Mouse (Mus musculus): ENCODE measurements around the gene Nin. TPM values are rescaled to one million over a fixed set of nuclear protein-coding genes. Genes with fewer than 3 reads are reported as not detected.

Gene Nin
- total and polyA plus RNA-seq, 3 experiments = 48.4 to 49.1 TPM; not detected in 1

DNA sequence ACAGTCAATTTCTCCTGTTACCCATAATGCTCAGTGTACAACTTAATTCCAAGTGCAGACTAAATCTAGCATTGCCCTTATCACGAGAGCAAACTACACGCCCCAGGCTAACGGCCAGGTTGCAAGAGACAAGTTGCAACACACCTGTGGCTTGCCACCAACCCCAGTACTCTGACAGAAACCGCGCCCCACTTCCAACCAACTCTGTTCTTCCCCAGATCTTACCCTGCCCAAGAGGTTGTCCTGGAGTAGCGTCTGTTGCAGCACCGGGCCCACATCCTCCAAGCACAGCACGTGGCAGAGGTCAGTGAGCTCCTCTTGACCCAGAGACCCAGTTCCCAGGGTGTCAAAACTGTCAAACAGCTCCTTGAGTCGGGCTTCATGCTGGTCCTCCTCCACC lies 11.1 kb downstream of the Nin start:
- H3K9me3 ChIP-seq (replicated peaks; ENCODE audit: insufficient read depth, low read length) = no peaks in the 10 kb centered on the region
- H3K9ac ChIP-seq (ENCODE audit: control insufficient read depth, low read depth, low read length, poor library complexity, severe bottlenecking) = no peak overlapping the region
- peaks cover 2 to 13% of the 10 kb centered on the region in 2 experiments for H3K36me3 ChIP-seq (ENCODE audit: control insufficient read depth in 1 of 2, insufficient read depth in 2 of 2, low read length in 2 of 2)
- no peaks in the 10 kb centered on the region for H3K27me3 ChIP-seq (ENCODE audit: control insufficient read depth in 1 of 2, insufficient read depth in 2 of 2, low read length in 2 of 2)
- H3K27ac ChIP-seq (ENCODE audit: control insufficient read depth, low read depth, low read length) = no peak overlapping the region
- TF ChIP-seq POLR2A (IDR thresholded peaks at IDR 0.05; ENCODE audit: control insufficient read depth in 1 of 2, insufficient read depth in 1 of 2, low read depth in 1 of 2, low read length in 2 of 2, poor library complexity in 1 of 2) (no peak), TAL1 (IDR thresholded peaks at IDR 0.05; ENCODE audit: low read length) (no peak), TBP (IDR thresholded peaks at IDR 0.05; ENCODE audit: low read depth, low read length) (no peak)
- DNase-seq (ENCODE audit: low read depth, low spot score) = no peak
- H3K4me3 ChIP-seq (ENCODE audit: control insufficient read depth in 1 of 2, insufficient read depth in 1 of 2, low read depth in 2 of 2, low read length in 2 of 2) = no peak overlapping the region
- peaks cover 3 to 13% of the 10 kb centered on the region in 2 experiments for H3K4me1 ChIP-seq (ENCODE audit: control insufficient read depth in 1 of 2, insufficient read depth in 2 of 2, low read length in 2 of 2)
- peaks cover 32% of the 10 kb centered on the region for H3K79me2 ChIP-seq (ENCODE audit: control insufficient read depth, insufficient read depth, low read length, poor library complexity)

DNA sequence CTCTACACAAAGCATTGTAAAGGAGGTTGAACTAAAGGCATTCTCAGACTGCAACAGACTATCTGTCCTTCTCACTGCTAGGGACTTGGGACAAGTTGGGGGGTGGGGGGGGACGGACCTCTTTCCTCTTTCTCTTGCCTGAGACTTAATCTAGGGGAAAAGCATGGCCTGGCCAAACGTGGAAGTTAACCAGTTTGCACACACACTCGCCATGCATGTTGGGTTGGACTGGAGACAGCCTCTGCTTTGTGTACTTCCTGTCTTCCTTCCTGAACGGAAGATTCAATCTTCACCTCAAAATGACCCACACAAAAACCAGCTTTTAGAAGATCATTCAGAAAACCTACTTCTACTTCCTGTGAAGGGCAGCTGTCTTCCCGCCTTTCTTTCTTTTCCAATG lies 11.7 kb downstream of the Nin start:
- Histone ChIP-seq H3K4me3 (ENCODE audit: control insufficient read depth in 1 of 2, insufficient read depth in 1 of 2, low read depth in 2 of 2, low read length in 2 of 2) (no peak overlapping the region), H3K27me3 (ENCODE audit: control insufficient read depth in 1 of 2, insufficient read depth in 2 of 2, low read length in 2 of 2) (no peaks in the 10 kb centered on the region), H3K4me1 (ENCODE audit: control insufficient read depth in 1 of 2, insufficient read depth in 2 of 2, low read length in 2 of 2) (peaks cover 2 to 8% of the 10 kb centered on the region in 2 experiments), H3K9ac (ENCODE audit: control insufficient read depth, low read depth, low read length, poor library complexity, severe bottlenecking) (no peak overlapping the region), H3K27ac (ENCODE audit: control insufficient read depth, low read depth, low read length) (no peak overlapping the region), H3K36me3 (ENCODE audit: control insufficient read depth in 1 of 2, insufficient read depth in 2 of 2, low read length in 2 of 2) (peaks cover 2 to 8% of the 10 kb centered on the region in 2 experiments), H3K79me2 (ENCODE audit: control insufficient read depth, insufficient read depth, low read length, poor library complexity) (peaks cover 27% of the 10 kb centered on the region), H3K9me3 (replicated peaks; ENCODE audit: insufficient read depth, low read length) (no peaks in the 10 kb centered on the region)
- TF ChIP-seq NELFE (IDR thresholded peaks at IDR 0.05; ENCODE audit: low read depth, low read length) (no peak), ZMIZ1 (IDR thresholded peaks at IDR 0.05; ENCODE audit: low read depth, low read length) (no peak), TAL1 (IDR thresholded peaks at IDR 0.05; ENCODE audit: low read length) (no peak), MYC (IDR thresholded peaks at IDR 0.05; ENCODE audit: low read depth, low read length) (no peak), POLR2AphosphoS5 (IDR thresholded peaks at IDR 0.05; ENCODE audit: borderline replicate concordance, low read depth, low read length) (no peak), EP300 (IDR thresholded peaks at IDR 0.05; ENCODE audit: low read depth in 1 of 2, low read length in 2 of 2) (no peak), RAD21 (IDR thresholded peaks at IDR 0.05; ENCODE audit: low read depth, low read length) (no peak), ZKSCAN1 (IDR thresholded peaks at IDR 0.05; ENCODE audit: low read depth, low read length) (no peak), CHD1 (IDR thresholded peaks at IDR 0.05; ENCODE audit: low read depth, low read length) (no peak), CHD2 (IDR thresholded peaks at IDR 0.05; ENCODE audit: low read length) (no peak), NRF1 (IDR thresholded peaks at IDR 0.05; ENCODE audit: insufficient read depth, low read depth, low read length, poor library complexity, severe bottlenecking) (no peak), RCOR1 (IDR thresholded peaks at IDR 0.05; ENCODE audit: low read depth, low read length) (no peak), MYB (IDR thresholded peaks at IDR 0.05; ENCODE audit: low read depth, low read length) (no peak), USF2 (IDR thresholded peaks at IDR 0.05; ENCODE audit: borderline replicate concordance in 1 of 2, insufficient read depth in 1 of 2, low read depth in 1 of 2, low read length in 2 of 2) (no peak)
- no peak for DNase-seq (ENCODE audit: low read depth, low spot score)

Measured in MEL (cell line).